Mouse (Mus musculus) frontal cortex, postnatal 10 days (tissue): ENCODE results near the gene Mdfic.
A peak's percentile ranks its signal among the peaks of the same experiment; 100 is the strongest.
"Not testable (repeated sequence)": the region's sequence is repeated elsewhere in the genome, so short reads cannot be mapped to it uniquely, and the experiment has no call there.

ENCODE experiments used
- DNase-seq, 2 experiments: peaks; one replicate each; pipeline ENCODE4 v3.0.0; 2022; ENCODE audit warnings: low spot score in 2 of 2, mixed read lengths in 1 of 2

Mdfic gene

DNA sequence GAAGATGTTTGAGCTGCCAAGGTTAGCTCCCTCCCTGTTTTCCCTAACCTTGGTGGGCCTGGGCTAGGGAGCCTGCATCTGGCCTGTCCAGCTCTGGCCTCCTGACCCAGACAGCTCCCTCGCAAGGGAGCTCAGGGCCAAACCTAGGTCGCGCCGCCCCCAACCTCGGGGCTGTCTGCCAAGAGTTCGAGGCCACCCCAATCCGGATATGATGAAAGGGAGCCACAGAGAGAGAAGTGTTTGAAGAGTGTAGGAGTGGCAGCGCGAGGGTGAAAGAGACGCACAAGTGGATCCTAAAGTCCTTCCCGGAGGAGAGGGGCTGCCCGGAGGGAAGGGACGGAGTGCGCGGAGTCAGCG is at the start of gene Mdfic:
Gene Mdfic, plus strand, starts transcription at position 201 of the 357 bp plus-strand sequence.
- DNase-seq = peak in 1 of 2 experiments; percentile 26

DNA sequence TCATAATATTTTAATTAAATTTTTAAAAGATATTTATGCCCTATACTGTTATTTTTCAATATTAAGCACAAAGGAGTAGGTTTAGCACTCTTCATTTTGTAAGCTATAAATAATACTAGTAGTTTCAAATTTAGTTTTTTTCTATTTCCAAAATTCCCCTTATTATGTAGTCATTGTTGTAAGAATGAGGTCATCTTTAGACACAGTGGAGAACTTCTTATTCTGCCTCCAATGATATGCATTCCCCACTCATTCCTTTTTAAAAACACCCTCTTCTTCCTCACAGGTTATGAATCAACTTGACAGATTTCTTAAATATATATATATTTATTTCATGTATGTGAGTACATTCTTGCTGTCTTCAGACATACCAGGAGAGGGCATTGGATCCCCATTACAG is 49.1 kb upstream of the Mdfic start:
- DNase-seq = no peak

DNA sequence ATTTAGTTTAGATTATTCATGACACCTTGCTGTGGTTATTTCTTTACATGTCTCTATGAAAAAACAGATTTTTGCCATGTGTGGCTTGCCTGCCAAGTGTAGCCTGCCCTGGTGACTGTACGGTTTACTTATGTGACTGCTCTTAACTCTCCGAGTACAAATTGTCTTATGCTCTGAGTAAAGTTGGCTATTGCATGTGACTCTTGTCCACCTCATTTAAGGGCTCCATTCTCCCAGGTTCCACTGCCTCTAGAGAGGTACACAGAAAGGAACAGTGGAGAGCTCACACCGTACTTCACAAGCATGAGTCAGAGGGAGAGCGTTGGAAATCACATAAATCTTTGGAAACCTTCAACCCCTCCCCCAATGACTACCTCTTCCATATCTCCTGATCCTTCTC is 10.4 kb upstream of the Mdfic start:
- DNase-seq = no peak

DNA sequence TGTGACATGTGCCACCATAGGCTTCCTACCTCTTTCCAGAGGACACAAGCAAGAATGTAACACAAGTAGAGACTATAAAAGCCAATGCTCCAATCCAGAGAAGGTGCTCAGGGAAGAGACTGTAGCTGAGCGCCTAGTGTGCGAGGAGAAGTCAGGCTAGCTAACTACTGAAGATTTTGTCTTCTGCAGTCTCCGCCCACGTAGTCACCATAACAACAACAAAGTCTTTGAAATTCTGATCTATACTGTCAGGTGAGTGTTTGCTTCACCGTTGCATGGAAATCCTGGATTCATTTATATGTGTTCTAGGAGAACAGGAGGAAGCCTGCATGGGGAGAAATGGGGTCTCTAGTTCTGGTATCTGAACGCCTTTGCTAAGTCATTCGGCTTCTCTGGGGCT is 9.8 kb upstream of the Mdfic start:
- DNase-seq = no peak

DNA sequence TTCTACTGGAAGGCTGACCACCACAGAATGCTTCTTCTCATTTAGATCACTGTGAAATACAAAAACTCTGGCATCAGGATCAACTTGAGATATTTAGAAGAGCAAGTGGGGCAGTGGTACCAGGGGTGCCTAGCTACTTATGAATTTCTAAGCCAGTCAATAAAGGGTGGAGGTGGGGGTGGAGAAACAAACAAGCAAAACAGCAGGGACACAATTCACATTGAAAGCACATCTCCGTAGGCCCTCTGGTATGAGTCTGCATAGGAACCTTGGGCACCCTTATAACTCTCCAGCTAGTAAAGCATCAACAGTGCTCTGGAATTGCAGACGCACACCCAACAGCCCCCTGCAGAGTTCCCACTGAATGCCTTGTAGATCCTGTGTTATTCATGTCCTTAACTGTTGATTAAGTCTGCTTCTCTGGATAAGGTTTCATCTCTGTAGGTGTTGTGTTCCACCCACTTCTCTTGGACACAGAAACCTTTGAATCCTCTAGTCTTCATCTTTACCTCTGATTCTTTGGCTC is 7.5 kb upstream of the Mdfic start:
- no peak for DNase-seq

DNA sequence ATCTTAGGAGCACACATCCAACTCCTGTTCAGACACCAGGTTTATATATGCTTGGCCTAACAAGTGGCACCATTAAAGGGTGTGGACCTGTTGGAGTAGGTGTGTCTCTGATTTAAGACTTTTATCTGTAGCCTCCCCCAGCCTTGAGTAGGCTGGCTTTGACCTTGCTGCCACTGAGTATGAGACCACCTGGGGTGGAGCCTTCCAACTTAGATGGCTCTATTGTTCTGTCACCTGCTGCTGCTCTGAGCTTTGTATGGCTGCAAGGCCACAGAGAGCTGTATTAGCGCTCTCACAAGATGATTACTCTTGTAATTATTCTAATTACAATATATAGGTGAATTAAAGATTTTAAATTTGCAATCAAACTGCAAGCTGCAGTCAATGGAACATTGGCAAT is 6.4 kb upstream of the Mdfic start:
- not testable (repeated sequence) for DNase-seq

DNA sequence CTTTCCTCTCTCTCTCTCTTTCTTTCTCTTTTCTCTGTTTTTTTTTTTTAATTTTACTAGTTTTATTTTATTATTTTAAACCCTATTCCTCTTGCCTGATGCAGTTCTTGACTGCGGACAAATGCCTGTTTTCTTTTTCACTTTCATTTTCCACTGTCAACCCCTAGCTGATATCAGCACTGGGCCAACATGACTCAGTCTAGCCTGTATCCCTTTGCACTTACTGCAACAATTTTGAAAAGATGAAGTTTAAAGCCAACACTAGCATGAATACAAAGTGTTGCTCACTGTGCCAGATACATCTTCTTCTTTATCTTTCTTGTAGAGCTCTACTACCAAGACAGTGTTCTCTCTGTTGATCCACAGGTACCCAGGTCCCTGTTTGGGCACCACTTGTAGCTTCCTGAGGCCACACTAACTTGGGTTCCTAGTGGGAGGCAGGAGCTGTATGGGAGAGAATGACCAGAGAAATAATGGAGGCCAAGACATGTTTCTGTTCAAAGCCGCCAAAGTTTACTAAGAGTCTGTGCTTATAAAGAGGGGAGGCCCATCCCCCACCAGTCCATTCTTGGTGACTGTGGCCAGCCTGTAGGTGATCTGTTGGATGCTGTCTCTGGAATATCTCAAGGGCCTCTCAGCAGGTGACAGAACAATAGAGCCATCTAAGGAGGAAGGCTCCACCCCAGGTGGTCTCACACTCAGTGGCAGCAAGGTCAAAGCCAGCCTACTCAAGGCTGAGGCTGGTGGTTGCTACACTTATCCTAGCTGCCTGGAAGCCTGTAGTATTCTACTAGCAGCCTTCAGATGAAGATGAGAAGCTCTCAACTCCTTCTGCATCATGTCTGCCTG is 5.2 kb upstream of the Mdfic start:
- DNase-seq = no peak

DNA sequence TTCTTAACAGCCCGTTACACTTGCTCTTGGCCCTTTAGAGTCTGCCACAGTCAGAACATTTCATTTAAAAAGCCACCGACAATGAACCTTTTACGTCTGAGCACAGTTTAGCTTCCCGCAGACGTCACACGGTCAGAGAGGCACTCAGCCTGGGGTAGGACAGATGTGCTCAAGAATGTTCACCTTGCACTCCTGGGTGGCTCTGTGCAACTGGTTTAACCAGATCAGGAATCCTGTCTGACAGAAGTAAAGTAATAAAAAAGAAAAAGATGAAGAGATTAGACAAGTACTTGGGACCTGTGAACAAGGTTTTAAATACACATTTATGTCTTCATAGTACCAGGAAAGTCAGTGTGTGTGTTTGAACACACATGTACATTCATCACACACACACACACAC is 542 bp upstream of the Mdfic start:
- no peak for DNase-seq

DNA sequence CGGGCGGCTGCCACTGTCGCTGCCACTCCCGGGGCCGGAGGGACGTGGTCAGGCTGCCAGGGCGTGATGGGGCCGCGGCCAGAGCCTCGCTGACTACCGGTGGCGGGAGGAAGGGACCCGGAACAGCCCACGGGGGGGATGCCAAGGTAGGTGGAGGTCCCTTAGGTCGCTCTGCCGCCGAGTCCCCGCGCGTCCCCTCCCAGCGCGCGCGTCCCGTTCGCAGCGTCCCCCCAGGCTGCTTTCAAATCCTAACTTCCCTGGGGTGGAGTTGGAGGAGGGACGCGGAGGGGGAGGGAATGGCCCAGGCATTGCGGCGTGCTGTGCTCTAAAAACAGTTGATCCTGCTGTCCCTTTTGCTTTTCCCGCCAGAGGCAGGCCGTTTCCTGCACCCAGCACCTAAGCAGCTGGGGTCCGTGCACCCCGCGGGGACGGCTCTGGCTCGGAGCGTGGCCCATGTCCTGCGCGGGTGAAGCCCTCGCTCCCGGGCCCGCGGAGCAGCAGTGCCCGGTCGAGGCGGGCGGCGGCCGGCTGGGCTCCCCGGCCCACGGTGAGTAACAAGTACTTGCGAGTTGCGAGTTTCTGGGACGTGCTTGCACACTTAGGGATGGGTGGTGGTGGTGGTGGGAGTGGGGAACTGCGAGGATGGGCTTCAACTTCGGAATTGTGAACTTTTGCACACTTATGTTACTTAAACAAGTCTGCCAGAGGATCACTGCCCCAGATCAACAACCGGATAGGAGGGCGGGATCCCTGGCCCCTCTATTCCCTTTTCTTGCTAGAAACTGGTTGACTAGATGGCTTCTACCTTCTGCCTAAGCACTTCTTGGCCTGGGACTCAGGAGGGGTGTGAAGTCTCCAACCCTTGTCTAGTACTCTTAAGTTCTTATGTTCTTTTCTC is 606 bp downstream of the Mdfic start:
- peak in 1 of 2 experiments; percentile 22 for DNase-seq

DNA sequence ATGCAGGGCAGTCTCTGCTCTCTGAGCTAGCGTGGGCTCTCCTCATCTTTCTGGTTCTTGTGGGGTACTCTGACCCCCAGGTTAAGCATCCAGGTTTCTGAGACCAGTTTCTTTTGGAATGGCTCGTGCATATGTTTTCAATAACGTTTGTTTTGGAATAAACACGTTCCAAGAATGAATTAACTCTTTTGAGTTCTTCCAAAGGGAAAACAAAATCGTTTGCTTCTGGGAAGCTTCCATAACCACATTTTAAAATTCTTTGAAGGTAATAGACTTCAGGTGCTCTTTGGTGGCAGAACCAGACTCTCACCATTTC is 1.2 kb downstream of the Mdfic start:
- no peak for DNase-seq

DNA sequence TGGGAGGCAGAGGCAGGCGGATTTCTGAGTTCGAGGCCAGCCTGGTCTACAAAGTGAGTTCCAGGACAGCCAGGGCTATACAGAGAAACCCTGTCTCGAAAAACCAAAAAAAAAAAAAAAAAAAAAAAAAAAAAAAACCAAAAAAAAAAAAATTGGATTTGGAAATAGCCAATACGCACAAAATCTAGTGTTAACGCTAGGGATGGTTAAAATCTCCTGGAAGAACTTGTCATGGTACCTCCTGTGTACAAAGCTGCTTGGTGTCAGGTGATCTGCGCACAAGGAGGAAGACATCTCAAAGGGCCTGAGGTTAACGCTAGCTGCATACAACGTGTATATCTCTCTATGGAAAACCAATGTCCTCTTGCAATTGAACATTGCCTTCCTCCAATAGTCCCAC is 2.2 kb downstream of the Mdfic start:
- DNase-seq = not testable (repeated sequence)

DNA sequence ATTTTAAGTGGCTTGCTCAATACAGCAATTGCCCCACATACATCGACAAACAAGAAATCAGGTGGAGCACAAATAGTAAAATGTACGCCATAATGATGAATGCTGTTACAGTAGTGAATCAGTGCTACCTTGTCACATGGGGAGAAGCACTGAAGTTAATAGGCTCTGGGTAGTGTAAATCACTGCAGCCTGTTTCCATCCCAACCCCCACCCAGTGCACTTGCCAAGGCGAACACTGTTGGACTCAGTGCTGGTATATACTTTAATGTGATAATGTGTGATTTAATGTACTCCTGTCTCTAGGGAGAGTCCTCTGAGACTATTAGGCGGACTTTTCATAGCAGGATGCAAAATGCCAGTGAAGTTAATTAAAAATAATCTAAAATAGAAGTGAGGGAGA is 3.8 kb downstream of the Mdfic start:
- DNase-seq = no peak

DNA sequence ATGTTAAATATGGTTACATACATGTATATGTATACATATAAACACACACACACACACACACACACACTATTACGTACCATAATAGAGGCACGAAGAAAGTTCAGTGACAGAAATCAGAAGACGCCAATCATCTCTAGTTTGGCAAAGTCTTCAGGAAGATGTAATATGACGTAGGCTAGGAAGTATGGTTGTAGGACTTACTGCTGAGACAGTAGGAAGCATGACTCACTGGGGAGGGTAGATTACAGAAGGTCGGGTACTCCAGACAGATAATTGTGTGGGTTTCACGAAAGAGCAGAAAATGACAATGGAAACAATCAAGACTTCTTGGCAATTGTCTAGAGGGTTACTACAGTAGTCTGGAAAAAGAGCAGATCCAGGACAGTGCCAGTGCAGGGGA is 6.0 kb downstream of the Mdfic start:
- no peak for DNase-seq

DNA sequence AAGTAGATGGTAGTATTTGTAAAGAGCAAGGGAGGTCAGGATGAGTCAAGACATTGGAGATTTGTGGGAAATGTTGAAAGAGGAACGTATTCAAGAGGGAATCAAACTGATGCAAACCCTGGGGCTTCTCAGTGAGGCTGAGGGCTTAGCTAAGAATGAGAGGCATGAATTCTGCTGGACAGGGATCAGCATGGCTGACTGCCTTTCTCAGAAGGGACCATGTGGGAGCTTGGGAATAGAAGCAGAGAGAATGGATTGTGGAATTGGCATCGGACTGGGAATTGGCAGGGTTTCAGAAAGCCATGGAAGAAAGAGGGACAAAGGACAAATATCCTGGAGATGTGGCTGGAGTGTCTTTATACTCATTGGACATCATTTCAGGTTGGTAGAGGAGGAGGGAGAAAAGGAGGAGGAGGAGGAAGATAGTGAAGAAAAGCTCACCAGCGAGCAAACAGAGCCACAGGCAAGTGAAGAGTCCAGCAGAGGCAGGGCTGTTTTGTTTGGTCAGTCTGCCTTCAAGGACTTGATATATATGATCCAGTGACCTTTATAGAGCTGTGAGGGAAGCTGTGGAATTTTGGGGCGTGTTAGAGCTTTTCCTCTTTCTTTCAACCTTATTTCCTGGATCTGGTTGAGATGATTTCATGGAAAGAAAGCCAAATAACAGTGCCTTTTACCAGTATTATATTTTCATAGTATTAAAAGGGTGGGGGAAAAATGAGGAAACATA is 7.4 kb downstream of the Mdfic start:
- DNase-seq = no peak

DNA sequence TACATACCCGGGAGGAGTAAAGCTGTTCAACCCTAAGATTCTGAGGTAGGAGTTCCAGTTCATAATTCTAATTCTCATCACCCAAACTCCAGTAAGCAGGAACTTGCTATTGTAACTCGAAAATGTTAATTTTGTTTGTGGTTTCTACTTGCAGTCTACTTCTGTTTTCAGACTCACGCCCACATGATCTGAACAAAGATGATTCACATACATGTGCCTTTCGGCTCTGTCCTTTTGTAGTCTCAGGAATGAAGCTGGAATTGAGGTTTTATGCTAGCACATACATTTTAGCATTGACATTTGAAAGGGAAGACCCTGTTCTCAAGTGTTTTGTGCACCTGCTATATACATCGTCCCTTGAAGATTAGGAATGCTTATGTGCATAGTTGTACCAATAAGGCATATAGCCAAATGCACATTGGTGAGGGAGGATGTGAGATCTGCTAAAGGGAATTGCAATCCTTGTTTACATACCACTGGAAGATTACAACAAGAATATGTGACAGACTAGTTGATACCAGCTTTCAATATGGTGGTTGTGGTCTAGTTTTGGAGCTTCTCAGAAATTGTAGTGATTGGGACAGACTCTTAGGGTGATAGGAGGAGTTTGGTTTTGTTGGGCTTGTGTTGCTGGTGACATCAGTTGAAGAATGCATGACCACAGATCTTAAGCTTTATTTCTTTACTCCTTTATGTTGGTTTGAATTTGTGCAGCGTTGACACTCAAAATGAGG is 8.6 kb downstream of the Mdfic start:
- no peak for DNase-seq

DNA sequence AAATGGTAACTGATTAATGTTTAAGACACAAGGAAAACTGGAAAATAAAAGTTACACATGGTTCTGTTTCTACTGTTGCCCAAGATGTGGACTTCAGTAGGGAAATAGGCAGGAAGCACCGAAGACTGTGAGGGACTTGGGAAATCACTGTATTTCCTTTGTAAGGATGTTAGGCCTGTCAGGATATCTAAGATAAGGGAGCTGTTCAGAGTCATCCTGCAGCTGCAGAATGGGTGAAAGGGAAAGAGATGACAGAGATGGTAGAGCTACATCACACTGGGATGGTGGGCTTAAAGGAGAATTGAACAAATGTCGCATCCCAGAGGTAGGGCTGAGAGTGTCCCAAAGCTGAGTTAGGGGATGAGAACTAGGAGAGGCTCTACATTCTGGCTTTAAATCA is 9.8 kb downstream of the Mdfic start:
- DNase-seq = no peak

DNA sequence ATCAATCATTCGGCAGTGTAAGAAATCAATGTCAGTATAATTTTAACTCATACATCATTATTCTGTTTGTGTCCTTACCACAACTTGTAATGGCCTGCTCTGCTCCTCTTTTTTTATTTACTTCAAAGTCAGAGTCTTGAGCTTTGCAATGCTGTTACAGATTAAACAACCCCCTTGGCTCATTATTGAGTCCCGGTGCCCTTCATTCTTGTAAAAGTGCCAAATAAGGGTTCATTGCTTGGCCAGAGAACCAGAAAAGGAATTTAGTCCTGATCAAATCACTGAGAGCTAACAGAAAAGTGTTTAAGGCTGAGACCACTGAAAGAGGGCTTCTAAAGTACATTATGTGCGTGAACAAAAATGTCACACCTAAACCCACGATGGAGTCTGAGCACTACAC is 10.2 kb downstream of the Mdfic start:
- no peak for DNase-seq

DNA sequence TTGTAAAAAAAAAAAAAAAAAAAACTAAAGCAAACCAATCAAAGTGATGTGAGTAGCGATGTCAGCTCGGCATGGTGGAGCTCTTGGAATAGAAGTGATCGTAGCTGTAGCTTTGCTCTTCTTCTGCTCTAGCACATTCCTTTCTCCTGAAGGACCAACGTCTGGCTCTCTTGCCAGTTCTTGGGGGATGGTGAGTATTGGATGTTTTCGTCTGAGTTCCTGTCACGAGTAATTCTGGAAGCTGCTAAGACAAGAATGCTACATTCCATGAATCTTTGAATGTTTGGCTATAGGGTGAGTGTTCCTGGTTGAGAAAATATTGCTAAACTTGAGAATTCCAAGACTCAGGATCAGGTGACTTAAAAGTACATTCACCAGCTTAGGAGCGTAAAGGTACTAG is 11.0 kb downstream of the Mdfic start:
- no peak for DNase-seq

DNA sequence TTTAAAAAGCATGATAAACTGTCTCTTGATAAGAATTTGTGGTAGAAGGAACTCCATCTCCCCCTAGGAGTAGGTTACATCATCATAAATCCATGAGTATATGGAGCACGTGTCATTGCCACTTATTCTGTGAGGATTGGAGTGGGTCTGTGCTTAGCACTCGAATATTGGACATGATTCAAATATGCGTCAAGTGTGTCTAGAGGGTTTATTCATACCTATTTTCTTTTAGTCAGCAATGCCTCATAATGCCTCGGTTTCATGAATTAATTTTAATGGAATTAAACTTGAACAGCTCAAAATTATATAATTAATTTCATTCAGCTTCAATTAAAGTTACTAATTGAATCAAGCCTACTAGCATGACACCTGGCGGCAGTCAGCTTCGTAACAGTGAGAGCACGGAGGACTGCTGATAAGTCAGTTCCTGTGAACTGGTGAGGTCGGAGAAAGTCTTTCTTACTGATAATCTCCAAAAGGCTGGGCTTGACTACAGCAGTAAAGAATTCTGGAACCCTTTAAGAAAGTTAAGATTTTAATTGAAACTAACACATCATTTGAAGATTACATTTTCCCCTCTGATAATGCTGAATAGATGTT is 17.0 kb downstream of the Mdfic start:
- no peak for DNase-seq

DNA sequence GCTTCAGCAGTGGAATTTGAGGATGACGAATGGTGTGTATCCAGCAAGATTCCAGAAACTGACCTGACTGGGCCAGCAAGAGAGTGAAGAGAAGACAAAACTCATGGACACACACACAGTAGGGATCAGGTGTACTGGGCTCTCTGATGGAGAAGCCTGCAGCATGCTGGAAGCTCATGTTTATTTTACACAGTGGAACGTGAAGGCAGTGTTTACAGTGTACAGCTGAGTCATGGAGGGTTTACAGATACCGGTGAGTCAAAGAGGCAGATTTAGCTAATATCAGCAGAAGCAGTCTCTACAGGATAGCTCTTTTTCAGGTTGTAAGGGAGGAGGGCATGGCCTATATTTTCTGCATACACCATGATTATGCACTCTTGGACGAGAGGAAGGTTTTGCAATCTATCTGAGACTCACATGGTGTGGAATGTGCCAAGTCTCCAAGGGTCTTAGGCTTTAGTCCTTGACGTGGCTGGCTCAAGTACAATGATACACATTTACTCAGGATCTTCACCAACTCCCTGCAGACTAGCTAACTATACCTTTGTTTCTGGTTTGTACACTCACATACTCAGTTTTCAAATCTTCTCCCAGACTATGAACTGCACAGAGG is 18.0 kb downstream of the Mdfic start:
- no peak for DNase-seq

DNA sequence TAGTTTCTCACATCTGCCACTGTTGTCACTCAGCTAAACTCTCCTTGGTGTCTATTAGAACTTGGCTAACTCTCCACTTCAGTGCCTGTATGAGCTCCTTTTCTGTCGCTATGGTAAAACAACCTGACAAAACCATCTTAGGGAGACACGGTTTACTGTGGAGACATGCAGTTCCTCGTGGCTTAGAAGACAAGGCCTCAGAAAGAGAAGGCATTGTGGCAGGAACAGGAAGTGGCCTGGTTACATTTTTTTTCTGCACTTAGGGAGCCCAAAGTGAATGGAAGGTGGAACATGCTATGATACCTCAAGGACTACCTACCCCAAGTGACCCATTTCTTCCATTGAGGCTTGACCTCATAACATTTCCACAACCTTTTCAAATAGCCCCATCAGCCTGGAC is 18.7 kb downstream of the Mdfic start:
- DNase-seq = no peak
